ENCODE assay signal across 26 mouse cellular contexts in genomic region chr10:53735201-53735865, GRCm38 (mm10). TPM values are rescaled to one million over a fixed set of nuclear protein-coding genes. Genes with fewer than 3 reads are reported as not detected.
A peak's percentile ranks its signal among the peaks of the same experiment; 100 is the strongest.
DNase-seq lines count a peak whose midpoint lies in the region; ATAC-seq and TF ChIP-seq lines count a peak whose summit lies in the region.
"Had no signal": no experiment of that assay in that cellular context is flagged by ENCODE, and none has a peak within 500 bp of the region (broad histone marks: within the 10 kb centered on the region; RNA-seq: fewer than 3 reads in every experiment).

No protein-coding gene starts in this region.

- H3K4me1 ChIP-seq in hindbrain, embryonic 16.5 days (ENCODE audit: control insufficient read depth, insufficient read depth, low read depth, low read length) = no peaks in the 10 kb centered on the region
- no peaks in the 10 kb centered on the region for H3K4me1 ChIP-seq in hindbrain, embryonic 12.5 days
- no peaks in the 10 kb centered on the region for H3K4me1 ChIP-seq in heart, adult 2 months (ENCODE audit: control insufficient read depth, insufficient read depth, low read length)
- H3K4me1 ChIP-seq: embryonic facial prominence, embryonic 12.5 days; forebrain, embryonic 12.5 days; liver, embryonic 12.5 days; midbrain, embryonic 13.5 days; neural tube, embryonic 12.5 days had no signal

- no peak overlapping the region for H3K27ac ChIP-seq in hindbrain, embryonic 16.5 days (ENCODE audit: low read depth, low read length)
- no peak overlapping the region for H3K27ac ChIP-seq in hindbrain, embryonic 12.5 days
- H3K27ac ChIP-seq in heart, adult 2 months = no peak overlapping the region
- H3K27ac ChIP-seq: embryonic facial prominence, embryonic 12.5 days; forebrain, embryonic 12.5 days; limb, embryonic 12.5 days; liver, embryonic 12.5 days; midbrain, embryonic 13.5 days; neural tube, embryonic 12.5 days had no signal

- DNase-seq in right cerebral cortex, adult 18-20 months = peak; percentile 12
- no peak for DNase-seq in right cerebral cortex, postnatal 14 days
- peak; percentile 65 for DNase-seq in cerebellum, adult 8-10 months
- peak; percentile 63 to 68 for DNase-seq in cerebellum, postnatal 36 days
- DNase-seq in B cell, adult 2 months = no peak
- no peak for DNase-seq in heart, adult 2 months
- DNase-seq: adrenal gland, adult 2 months; gastrocnemius, postnatal 10 days; heart, postnatal 10 days; kidney, adult 18-20 months; kidney, postnatal 4 days; lung, adult 18-20 months; lung, postnatal 10 days; thymus, adult 2 months had no signal

- H3K27me3 ChIP-seq in hindbrain, embryonic 16.5 days (replicated peaks; ENCODE audit: control insufficient read depth, insufficient read depth, low read length) = no peaks in the 10 kb centered on the region
- H3K27me3 ChIP-seq in hindbrain, embryonic 12.5 days = no peaks in the 10 kb centered on the region
- H3K27me3 ChIP-seq in heart, adult 2 months (ENCODE audit: control insufficient read depth, insufficient read depth, low read length) = no peaks in the 10 kb centered on the region
- H3K27me3 ChIP-seq: CH12.LX; embryonic facial prominence, embryonic 12.5 days; forebrain, embryonic 12.5 days; limb, embryonic 12.5 days; liver, embryonic 12.5 days; midbrain, embryonic 13.5 days; neural tube, embryonic 12.5 days had no signal

- no peaks in the 10 kb centered on the region for H3K79me2 ChIP-seq in heart, adult 2 months (replicated peaks; ENCODE audit: control insufficient read depth, insufficient read depth, low read length)

- TF ChIP-seq CTCF in heart, adult 2 months (IDR thresholded peaks at IDR 0.05) = no peak

- 0 out of 2 replicates have a peak, but pooled peaks have one; percentile 31 for ATAC-seq in hindbrain, embryonic 16.5 days
- no peak for ATAC-seq in hindbrain, embryonic 12.5 days (ENCODE audit: low FRiP score)
- ATAC-seq: inflammation-experienced regulatory T-cells, adult 6 months; liver, embryonic 12.5 days; midbrain, embryonic 13.5 days had no signal

- H3K9ac ChIP-seq in hindbrain, embryonic 16.5 days (ENCODE audit: low read depth, low read length) = no peak overlapping the region
- no peak overlapping the region for H3K9ac ChIP-seq in hindbrain, embryonic 12.5 days
- no peak overlapping the region for H3K9ac ChIP-seq in heart, adult 2 months (ENCODE audit: low read depth, low read length)
- H3K9ac ChIP-seq: embryonic facial prominence, embryonic 12.5 days; forebrain, embryonic 12.5 days; limb, embryonic 12.5 days; liver, embryonic 12.5 days; midbrain, embryonic 13.5 days; neural tube, embryonic 12.5 days had no signal

- no peak for TF ChIP-seq EP300 in heart, adult 2 months (IDR thresholded peaks at IDR 0.05; ENCODE audit: insufficient read depth, low read depth, low read length)

- intact Hi-C loops in heart, adult 2 months (cut with DNase I) = no loop called here

- H3K9me3 ChIP-seq in hindbrain, embryonic 16.5 days (ENCODE audit: control insufficient read depth, low read length) = no peaks in the 10 kb centered on the region
- no peaks in the 10 kb centered on the region for H3K9me3 ChIP-seq in hindbrain, embryonic 12.5 days (replicated peaks)
- H3K9me3 ChIP-seq: embryonic facial prominence, embryonic 12.5 days; forebrain, embryonic 12.5 days; G1E; liver, embryonic 12.5 days; midbrain, embryonic 13.5 days; neural tube, embryonic 12.5 days had no signal

- TF ChIP-seq POLR2A in heart, adult 2 months (IDR thresholded peaks at IDR 0.05; ENCODE audit: insufficient read depth, low read depth, low read length) = no peak

- no peak overlapping the region for H3K4me2 ChIP-seq in hindbrain, embryonic 16.5 days (ENCODE audit: low read length)
- no peak overlapping the region for H3K4me2 ChIP-seq in hindbrain, embryonic 12.5 days (replicated peaks)
- H3K4me2 ChIP-seq: embryonic facial prominence, embryonic 12.5 days; forebrain, embryonic 12.5 days; heart, embryonic 11.5 days; limb, embryonic 12.5 days; liver, embryonic 12.5 days; midbrain, embryonic 13.5 days; neural tube, embryonic 12.5 days had no signal

- H3K36me3 ChIP-seq in hindbrain, embryonic 16.5 days (ENCODE audit: control insufficient read depth, insufficient read depth, low read length) = no peaks in the 10 kb centered on the region
- no peaks in the 10 kb centered on the region for H3K36me3 ChIP-seq in hindbrain, embryonic 12.5 days
- no peaks in the 10 kb centered on the region for H3K36me3 ChIP-seq in heart, adult 2 months (ENCODE audit: control insufficient read depth, insufficient read depth, low read length)
- H3K36me3 ChIP-seq: embryonic facial prominence, embryonic 12.5 days; forebrain, embryonic 12.5 days; G1E; limb, embryonic 12.5 days; liver, embryonic 12.5 days; midbrain, embryonic 13.5 days; neural tube, embryonic 12.5 days had no signal

- WGBS in hindbrain, embryonic 16.5 days = 76% methylated on average over 7 of the region's 7 CpGs
- 84% methylated on average over 7 of the region's 7 CpGs for WGBS in hindbrain, embryonic 12.5 days
- WGBS in heart, adult 2 months = 74% methylated on average over 7 of the region's 7 CpGs

- no peak overlapping the region for H3K4me3 ChIP-seq in hindbrain, embryonic 16.5 days (ENCODE audit: low read length)
- no peak overlapping the region for H3K4me3 ChIP-seq in hindbrain, embryonic 12.5 days
- no peak overlapping the region for H3K4me3 ChIP-seq in heart, adult 2 months
- H3K4me3 ChIP-seq: embryonic facial prominence, embryonic 12.5 days; forebrain, embryonic 12.5 days; limb, embryonic 12.5 days; liver, embryonic 12.5 days; midbrain, embryonic 13.5 days; neural tube, embryonic 12.5 days had no signal

RNA-seq across cellular contexts. Expression of gene Fam184a, which starts 15.6 kb away (rescaled TPM):
- 13.3 and 14.5 TPM in 2 replicates for polyA plus RNA-seq in hindbrain, embryonic 16.5 days (2015; fragmentation: Nextera tagmentation; extraction: Ambion mirVana)
- 10.8 and 12.0 TPM in 2 replicates for polyA plus RNA-seq in hindbrain, embryonic 12.5 days (2016; fragmentation: Nextera tagmentation; extraction: Ambion mirVana)
- under 1 TPM; 0.73 to 0.96 TPM for total RNA-seq in heart, adult 2 months (2021)
- polyA plus RNA-seq in heart, adult 2 months (2012; rRNA removed) = 0.53 and 0.61 TPM in 2 replicates
- total RNA-seq: CH12.LX, G1E had no signal
- polyA plus RNA-seq: G1E; inflammation-experienced regulatory T-cells, adult 6 months had no signal

Comparison
In these comparisons a context has a peak if more than half of its experiments do, and no peak if none do; other contexts are left out.
1. DNase-seq: peak in right cerebral cortex, adult 18-20 months (single experiment), cerebellum, adult 8-10 months (single experiment) and cerebellum, postnatal 36 days (2 of 2); none in right cerebral cortex, postnatal 14 days (single experiment), B cell, adult 2 months (0 of 2) and heart, adult 2 months (0 of 2).